Mouse (Mus musculus) activated CD4-positive, CD25-positive, alpha-beta regulatory T cell, adult 4 months (primary cell): ENCODE data around the gene Slc44a5. TPM values are rescaled to one million over a fixed set of nuclear protein-coding genes. Genes with fewer than 3 reads are reported as not detected.
A peak's percentile ranks its signal among the peaks of the same experiment; 100 is the strongest.

ENCODE experiments used
- ATAC-seq: one replicate; pipeline ENCODE4 v1.8.0; 2017
- polyA plus RNA-seq, 2 experiments: library from polyadenylated mRNA; unstranded; fragments of 100-300 nt; shearing (Covaris generic); gene quantifications; one replicate each; pipeline ENCODE4 v1.2.1; 2017

Gene Slc44a5
- not detected for polyA plus RNA-seq

- no peak for ATAC-seq
Measured at GRCm38 (mm10) chr3:153973171-153973948, at the start of gene Slc44a5. TSS of gene Slc44a5 (plus strand) at chr3:153973436.

GRCm38 (mm10) chr3:153926333-153926732 lies 46.9 kb upstream of the Slc44a5 start:
- no peak for ATAC-seq

- ATAC-seq: peak; percentile 77
Measured at GRCm38 (mm10) chr3:153929526-153929925, 43.7 kb upstream of the Slc44a5 start.

- no peak for ATAC-seq
Measured at GRCm38 (mm10) chr3:153932461-153932860, 40.8 kb upstream of the Slc44a5 start.

GRCm38 (mm10) chr3:153935878-153936277 lies 37.4 kb upstream of the Slc44a5 start:
- no peak for ATAC-seq

GRCm38 (mm10) chr3:153937116-153937810 lies 36.0 kb upstream of the Slc44a5 start:
- ATAC-seq: no peak

- no peak for ATAC-seq
Measured at GRCm38 (mm10) chr3:153940021-153940420, 33.2 kb upstream of the Slc44a5 start.

- no peak for ATAC-seq
Measured at GRCm38 (mm10) chr3:153940486-153940885, 32.8 kb upstream of the Slc44a5 start.

- no peak for ATAC-seq
Measured at GRCm38 (mm10) chr3:153941613-153942012, 31.6 kb upstream of the Slc44a5 start.

GRCm38 (mm10) chr3:153943003-153943640 lies 30.1 kb upstream of the Slc44a5 start:
- ATAC-seq: no peak

- ATAC-seq: peak; percentile 33
Measured at GRCm38 (mm10) chr3:153943901-153944334, 29.3 kb upstream of the Slc44a5 start.

- ATAC-seq: peak; percentile 86
Measured at GRCm38 (mm10) chr3:153944335-153944990, 28.8 kb upstream of the Slc44a5 start, which contains the start of gene Acadm. TSS of gene Acadm (minus strand) at chr3:153944632.

GRCm38 (mm10) chr3:153947271-153947670 lies 26.0 kb upstream of the Slc44a5 start:
- no peak for ATAC-seq

GRCm38 (mm10) chr3:153948176-153948575 lies 25.1 kb upstream of the Slc44a5 start:
- ATAC-seq: no peak

GRCm38 (mm10) chr3:153957916-153958315 lies 15.3 kb upstream of the Slc44a5 start:
- no peak for ATAC-seq

- ATAC-seq: peak; percentile 30
Measured at GRCm38 (mm10) chr3:153959035-153959730, 14.1 kb upstream of the Slc44a5 start.

GRCm38 (mm10) chr3:153959731-153960207 lies 13.5 kb upstream of the Slc44a5 start:
- no peak for ATAC-seq

- ATAC-seq: no peak
Measured at GRCm38 (mm10) chr3:153960884-153961283, 12.4 kb upstream of the Slc44a5 start.

GRCm38 (mm10) chr3:153961632-153962389 lies 11.4 kb upstream of the Slc44a5 start:
- no peak for ATAC-seq

GRCm38 (mm10) chr3:153967447-153967846 lies 5.8 kb upstream of the Slc44a5 start:
- ATAC-seq: no peak

- ATAC-seq: no peak
Measured at GRCm38 (mm10) chr3:153968549-153968948, 4.7 kb upstream of the Slc44a5 start.
